Mouse (Mus musculus): Measurements from ENCODE around the gene Wnt7a. TPM values are rescaled to one million over a fixed set of nuclear protein-coding genes. Genes with fewer than 3 reads are reported as not detected.
A peak's percentile ranks its signal among the peaks of the same experiment; 100 is the strongest.

Gene Wnt7a
- not detected for polyA plus RNA-seq (2017; shearing (Covaris generic))

DNA sequence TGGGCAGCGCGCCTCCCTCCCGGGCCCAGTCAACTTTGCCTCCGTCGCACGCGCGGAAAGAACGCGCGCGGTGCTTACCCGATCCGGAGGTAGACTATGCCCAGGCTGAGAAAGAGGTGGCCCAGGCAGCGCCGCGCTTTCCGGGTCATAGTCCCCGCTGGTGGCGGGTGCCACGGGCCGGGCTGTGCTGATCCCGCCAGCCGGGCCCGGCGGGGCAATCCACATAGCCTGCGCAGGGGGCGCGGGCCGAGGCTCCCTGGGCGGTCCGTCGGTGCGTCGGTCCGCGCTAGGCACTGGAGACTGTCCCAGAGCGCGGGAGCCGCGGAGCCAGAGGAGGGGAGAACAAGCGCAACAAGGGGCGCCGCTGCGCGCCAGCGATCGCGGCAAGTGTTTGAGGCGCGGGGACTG is at the start of gene Wnt7a:
TSS of gene Wnt7a (minus strand) at position 403 of the 408 bp plus-strand sequence.
- ATAC-seq, result no peak

DNA sequence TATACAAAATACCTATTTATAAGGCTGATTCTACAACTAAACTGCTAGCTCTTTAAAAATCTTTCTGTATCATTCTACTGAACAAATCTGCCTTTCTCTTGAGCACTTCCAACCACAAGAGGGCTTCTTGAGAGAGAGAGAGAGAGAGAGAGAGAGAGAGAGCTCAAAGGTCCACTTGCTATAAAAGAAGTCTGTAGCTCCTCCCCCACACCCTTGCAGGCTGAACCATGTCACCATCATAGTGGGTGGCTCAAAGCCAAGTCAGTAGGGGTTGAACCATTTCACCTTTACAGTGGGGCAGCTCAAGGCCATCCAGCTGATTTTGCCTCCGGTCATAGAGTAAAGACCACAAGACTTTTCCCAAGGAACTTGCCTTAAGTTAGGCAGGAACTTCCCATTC is 48.3 kb upstream of the Wnt7a start:
- ATAC-seq, result no peak

DNA sequence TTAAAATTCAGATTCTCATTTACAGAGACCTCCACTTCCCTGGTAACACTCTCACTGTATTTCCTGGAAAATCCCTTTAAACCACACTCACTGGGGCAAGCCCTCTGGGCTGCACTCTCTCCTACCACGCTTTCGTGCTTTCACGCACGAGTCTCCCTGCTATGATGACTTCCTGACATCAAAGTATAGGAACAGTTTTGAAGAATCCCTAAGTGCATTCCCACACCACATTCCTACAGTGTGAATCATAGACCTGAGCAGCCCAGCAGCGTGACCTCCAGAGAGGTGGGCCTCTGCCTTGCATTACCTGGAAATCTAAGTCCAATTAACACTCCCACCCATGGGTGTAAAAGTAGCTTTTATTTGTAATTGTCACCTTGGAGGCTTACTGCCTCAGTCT is 43.4 kb upstream of the Wnt7a start:
- ATAC-seq, result no peak

DNA sequence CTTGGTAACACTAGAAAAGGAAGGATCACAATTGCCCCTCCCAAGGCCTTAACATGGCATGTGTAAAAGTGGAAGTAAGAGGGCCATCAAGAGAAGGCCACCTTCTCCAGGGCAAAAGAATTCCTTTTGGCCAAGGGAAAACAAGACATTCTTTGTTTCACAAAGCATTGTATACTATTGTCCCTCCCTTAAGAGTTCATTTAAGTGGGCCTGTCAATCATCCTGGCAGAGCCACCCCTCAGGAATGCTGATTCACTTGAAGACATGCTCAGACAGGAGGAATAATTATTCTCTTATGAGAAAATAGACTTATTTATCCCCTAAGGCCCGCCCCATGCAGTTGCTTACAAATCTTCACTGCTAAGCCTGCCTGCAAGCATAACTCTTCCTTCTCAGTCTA is 40.9 kb upstream of the Wnt7a start:
- no peak for ATAC-seq

DNA sequence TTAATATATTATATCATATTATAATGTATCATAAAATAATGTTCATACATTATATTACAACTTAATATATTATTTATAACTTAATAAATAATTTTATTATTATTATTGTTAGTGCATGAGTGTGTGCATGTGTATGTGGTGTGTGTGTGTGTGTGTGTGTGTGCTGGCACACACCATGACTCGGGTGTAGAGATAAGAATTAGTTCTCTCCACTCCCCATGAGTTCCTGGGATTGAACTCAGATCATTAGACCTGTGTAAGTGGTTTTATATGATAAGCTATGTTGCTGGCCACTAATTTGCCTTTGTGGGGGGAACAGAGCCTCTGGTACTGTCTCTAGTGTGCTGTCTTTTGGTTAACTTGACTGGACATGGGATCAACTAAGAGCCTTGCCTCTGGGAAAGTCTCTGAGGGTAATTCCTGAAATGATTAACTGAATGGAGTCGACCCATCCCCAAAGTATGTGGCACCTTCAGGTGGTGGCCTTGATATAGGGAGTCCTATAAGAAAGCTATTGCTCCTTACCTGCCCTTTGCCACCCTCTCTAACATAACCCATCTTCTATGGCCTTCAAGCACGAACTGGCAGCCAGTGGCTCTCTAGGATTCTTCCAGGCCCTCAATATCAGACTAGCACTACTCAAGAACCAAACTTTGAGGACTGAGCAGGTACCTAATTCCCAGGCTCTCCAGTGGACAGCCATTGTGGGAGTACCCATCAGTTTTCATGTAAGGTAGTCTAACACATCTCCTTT is 38.5 kb upstream of the Wnt7a start:
- no peak for ATAC-seq

DNA sequence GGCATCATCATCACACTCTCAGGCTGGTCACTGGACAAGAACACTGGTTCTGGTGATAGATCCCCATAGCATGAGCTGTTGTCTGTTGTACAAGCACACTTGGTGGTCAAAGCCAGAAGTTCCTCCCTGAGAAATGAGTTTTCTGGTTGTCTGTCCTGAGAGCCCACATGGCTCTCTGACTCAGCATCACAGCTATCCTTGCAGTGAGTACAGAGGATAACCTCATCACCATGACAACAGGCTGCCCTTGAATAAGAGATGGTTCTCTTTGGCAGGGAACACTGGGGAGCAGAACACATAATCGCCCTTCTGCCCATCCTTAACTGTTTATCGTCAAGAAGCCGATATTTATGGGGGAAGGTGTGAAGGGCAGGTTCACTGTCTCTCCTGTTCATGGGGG is 34.2 kb upstream of the Wnt7a start:
- no peak for ATAC-seq

DNA sequence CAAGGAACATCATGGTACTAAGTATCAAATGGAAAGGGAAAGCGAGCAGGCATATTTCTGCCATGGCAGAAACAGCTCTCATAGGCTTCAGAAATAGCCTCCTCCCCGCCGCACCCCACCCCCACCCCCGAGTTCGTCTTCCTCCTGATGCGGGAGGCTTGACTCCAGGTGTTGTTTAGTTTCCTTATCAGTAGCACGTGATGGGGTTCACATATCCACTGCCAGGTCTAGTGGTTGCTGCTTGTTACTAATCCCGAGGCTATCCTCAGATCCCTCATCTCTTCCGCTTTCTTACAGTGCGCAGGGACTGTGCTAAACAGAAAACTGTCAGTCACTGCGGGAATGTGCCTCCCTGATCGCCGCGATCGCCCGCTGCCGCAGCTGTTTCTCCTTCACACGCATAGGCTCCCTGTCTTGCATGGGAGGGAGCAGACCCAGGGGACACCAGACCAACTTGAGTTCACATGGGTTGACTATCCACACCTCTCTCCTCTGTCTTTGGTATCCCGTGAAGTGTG is 30.0 kb upstream of the Wnt7a start:
- ATAC-seq, result peak; percentile 49

DNA sequence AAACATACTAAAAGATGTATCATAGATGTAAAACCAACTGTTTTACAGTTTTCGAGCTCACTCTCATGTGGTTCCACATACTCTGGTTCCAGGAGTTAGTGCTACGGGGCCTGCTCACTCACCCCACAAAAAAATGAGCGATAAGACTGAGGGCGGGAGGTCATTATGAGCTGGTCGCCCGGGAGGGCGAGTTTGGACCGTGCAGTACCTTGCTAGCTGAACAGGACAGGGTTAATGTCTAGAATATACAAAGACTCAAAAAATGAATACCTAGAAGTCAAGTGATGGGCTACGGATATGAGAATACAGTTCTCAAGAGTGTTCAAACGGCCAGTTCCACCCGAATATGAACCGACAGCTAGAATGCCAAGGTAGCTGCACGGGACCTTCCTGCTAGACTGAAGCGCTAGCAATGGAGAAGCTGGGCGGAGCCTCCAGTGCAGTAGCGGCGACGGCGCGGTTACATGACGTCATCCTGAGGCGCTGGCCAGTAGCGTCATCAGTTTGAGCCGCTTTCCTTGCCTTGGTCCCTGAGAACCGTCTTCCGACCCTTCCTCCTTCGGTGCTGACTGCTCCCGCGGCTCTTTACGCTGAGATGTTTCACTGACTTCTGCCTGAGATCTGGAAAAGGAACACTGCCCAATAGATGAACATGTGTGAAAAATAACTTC is 29.4 kb upstream of the Wnt7a start:
- peak; percentile 93 for ATAC-seq

DNA sequence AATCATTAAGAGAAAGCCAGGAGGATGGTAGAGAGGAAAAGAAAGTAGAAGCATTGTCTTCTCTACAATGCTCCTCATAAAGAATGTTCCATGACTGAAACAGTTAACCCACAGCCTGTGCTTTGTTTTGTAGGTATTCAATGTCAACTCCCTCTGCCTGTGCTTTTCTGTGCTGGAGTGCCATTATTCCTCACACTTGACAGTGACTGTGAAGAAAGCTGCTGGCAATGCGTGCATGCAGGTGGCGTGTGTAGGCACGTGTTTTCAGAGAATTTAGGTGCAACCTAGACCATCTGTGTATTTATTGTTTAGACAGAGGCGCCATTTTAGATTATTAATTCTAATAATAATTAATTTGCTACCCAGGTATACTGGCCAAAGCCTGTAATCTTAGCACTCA is 13.0 kb upstream of the Wnt7a start:
- no peak for ATAC-seq

DNA sequence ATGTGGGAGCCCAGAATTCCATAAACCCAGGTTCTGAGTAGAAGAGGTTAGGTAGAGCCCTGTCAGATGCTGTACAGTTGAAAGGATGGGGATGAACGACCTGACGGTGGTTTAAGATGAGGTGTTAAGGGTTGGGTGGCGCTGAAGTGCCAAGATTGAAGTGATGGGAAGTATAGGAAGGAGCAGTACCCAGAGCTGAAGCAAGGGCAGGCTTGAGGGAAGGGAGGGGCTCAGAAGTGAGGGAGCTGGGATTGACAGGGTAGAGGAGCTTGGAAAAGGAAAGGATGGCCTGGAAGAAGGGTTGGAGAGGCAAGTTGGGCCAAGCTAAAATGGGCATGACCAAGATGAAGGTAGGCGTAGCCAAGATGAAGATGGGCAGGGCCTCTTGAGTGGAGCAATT is 10.5 kb upstream of the Wnt7a start:
- no peak for ATAC-seq

DNA sequence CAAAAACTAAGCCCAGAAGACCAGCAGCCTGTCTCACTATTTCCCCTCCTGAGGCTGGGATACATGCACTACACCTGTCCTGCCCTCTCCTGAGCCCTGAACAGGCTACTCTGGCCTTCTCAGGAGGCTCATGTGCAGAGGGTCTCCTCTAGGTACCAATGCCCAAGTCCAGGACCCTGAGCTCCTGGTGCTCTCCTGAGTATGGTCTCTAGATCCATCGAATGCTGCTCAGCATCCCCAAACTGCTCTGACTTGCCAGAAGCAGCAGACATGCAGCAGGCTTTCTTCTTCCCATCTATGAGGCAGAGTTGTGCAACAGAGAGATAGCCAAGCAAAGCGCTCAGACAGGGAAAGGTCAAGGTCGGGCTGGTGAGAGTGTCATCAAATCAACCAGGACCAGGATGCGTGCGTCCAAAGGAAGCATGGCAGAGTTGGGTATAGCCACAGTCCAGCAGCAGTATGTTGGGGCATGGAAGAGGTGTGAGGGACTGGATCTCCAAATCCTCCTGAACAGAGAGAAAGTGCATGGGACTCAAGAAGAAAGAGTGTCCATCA is 6.2 kb upstream of the Wnt7a start:
- ATAC-seq, result no peak

DNA sequence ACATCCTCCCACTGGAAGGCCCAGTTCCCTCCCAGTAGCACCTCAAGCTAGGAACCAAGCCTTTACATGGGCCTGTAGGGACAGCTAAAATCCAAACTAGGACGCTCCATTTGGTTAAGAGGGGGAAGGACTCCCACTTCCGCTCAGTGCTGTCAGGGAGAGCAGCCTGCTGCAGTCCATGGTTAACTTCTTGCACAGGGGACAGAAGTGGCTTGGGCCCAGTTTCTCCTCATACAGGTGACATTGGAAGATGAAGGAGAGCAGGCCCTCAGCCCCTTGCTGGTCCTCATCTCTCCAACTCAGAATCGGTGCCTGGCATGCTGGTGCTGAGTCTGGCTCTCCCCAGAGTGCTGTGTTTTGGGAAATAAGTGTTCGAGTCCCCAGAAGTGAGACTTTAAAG is 5.0 kb upstream of the Wnt7a start:
- ATAC-seq, result no peak

DNA sequence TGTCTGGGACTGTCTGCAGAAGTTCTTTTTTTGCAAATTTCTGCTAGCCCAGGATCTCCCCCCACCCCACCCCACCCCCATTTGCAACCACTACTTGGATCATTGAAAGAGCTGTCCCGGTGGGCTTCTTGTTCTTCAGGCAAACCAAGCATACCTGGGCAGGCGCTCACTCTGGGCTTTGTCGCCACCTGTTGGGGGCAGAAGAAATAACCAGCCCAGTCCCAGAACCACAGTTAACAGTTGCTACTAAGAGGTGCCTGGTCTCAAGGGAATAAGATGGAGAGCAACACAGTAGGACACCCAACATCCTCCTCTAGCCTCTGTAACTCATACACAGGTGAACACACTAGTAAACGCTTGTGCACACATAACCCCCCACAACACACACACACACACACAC is 3.7 kb upstream of the Wnt7a start:
- no peak for ATAC-seq

DNA sequence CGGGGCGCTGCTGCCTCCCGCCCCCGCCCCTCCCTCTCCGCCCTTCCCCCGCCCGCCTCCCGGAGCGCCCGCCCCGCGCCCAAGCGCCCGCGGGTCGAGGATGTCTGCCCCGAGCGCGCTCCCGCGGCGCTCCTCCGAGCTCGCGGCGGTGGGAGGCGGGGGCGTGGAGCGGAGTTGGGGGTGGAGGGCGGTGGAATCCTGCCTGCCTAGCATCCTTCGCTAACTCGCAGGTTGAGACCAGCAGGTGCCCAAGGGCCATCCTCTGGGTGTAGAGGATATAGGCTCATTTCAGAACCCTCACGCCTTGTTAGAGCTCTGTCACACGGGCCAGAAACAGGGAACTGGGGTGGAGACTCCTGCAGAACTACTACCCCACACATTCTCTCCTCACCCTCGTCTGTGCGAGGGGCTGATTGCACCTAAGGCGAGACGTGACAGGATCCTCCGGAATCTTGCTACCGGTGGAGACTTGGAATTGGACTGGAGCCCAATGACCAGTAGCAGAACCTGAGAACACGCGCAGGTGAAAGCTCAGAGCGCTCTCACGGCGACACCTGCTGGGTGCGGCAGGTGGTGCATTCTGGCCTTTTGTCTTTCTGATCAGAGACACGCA is 312 bp upstream of the Wnt7a start:
- ATAC-seq, result peak; percentile 25

DNA sequence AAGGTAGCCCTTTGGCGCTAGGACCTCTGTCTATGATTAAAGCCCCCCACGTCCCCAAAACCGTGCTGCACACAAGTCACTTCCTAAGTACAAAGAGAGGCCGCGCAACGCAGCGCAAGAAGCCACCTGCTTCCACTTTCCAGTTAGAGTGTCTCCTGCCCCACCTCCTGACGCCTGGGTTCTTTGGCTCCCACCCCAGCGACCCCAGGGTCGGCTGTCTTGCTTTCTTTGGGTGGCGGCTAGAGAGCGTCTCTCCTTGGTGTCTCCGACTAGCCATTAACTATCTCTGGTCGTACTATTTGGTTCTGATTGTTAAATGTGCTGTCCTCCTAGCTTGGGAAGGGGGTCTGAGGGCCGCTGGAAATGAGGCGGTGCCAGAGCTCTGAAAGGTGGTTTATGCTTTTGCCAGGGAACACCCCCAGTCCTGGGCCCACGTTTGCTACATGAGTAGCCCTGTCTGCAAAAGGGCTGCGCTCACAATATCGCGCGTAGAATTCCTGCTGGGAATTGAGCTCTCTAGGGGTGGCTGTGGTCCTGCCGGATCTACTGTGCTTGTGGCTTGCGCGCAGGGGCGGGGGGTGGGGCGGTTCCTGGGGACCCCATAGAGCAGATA is 889 bp downstream of the Wnt7a start:
- no peak for ATAC-seq

DNA sequence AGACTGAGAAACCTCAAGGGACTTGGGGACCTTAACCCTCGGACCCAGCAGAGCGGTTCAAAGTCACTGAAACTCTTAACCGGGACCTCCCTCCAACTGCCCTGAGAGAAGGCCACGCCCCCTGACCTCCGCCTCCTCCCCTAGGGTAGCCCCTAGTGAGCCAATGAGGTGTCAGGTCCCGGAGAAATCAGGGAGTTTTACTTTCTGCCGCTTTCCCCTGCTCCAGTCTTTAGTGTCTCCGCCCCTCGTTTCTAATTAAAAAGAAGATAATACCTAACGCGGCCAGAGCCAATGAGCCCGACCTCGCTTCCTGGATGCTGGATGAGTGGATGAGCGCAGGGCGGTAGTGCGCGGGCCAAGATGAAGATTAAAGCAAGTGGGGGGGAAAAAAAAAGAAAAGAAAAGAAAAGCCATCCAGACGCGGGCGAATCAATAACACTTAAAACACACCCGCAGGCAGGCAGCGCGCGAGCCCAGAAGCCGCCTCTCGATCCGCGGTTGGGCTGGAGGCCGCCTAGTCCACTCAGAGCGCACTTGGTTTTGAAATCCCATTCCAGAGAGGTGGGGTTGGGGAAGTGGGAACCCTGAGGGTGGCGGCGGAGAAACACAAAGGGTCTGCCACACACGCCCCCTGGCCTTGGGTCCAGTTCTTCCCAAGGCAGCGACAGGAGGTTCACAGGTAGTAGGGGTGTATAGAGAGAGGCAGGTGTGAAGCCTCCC is 1.6 kb downstream of the Wnt7a start:
- no peak for ATAC-seq

DNA sequence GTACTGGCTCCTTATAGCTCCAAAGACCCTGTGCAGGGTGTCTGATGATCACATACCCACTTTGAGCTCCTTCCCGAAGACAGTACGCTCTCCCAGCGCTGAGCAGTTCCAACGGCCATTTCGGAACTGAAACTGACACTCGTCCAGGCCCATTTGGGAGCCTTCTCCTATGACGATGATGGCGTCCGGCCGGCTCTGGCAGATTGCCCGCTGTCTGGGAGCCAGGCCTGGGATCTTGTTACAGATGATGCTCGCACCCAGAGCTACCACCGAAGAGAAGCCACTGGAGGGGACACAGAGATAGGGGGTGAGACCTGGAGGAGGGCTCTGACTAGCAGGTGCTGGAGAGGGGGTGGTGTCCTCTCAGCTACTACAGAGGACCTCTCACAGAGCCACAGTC is 2.5 kb downstream of the Wnt7a start:
- ATAC-seq, result no peak

DNA sequence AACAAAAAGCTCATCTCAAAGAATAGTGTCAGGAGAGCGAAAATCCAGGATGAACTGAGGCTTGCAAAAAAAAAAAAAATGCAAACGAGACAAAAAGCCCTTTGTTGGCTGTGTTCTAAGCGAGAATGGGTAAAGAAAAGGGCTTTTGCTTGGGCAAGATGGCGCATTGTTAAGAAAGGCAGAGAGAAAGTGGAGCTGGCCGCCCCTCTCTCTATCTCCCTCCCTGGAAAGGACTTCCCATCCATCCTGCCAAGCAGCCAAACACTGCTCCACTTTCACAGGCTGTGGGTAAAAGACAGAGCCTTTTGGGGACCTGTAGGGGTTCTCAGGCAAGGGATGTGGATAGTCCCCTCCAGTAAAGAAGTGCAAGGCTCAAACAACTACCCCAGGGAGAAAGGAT is 9.6 kb downstream of the Wnt7a start:
- ATAC-seq, result no peak

DNA sequence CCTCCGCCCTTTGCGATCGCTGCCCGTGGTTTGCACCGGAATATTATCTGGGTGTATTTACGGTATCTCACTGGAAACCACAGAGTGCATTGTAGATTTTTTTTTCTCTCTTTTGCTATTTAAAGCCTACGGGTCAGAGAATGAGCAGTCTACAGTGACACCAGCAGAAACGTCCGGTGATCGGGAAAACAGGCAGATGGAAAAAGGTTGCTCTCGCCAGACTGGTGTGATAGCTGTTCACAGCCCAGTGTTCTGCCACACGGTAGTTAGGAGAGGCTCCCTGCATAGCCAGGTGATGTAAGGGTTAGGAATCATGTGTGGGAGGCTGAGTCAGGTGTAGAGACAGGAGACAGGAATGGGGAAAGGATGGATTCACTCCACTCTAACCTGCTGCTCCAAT is 10.6 kb downstream of the Wnt7a start:
- no peak for ATAC-seq

DNA sequence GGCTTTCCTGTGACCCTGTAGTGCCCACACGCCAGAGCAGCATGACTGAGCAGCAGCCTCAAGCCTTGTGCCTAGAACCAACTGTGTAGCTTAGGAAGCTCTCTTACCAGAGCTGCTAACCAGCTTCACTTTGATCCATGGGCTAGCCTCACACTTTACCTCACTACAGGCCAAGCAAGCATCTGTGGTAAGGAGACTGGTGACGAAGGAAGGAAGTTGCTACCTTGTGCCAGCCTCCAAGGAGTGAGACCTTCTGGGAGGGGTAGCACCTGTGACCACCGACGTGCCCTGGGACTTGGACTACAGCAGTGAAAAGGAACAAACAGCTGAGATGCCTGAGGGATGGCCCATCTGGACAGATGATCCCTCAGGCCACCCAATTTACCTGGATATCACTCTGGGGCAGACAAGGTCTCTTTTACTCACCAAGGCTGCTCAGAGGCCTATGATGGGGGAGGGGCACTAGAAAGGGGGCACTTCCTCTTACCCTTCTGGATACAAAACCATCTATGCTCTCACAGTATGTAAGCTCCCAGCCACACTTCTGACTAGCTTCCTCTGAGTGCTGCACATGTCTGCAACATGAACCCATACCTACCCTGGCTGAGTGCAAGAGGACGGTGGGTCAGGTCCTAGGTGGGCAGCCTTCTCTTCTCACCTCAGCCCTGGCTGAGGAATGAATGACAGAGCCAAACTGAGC is 18.5 kb downstream of the Wnt7a start:
- ATAC-seq, result no peak

DNA sequence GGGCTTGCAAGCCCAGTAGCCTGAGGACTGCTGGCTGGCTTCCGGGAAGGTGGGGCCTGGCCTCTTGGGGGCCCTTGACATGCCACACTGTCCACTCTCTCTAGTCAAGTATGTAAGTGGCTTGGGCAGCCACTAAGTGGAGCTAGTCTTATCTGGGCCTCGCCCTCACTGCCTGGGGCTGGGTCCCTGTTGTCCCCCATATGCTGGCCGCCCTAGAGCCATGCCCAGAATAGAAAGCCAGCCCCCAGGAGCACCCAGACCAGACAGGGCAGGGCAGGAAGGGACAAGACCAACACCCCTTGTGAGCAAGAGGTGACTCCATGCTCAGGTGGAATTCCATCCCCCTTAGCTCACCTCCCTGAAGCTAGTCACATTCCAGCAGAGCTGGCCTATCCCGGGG is 22.0 kb downstream of the Wnt7a start:
- no peak for ATAC-seq

DNA sequence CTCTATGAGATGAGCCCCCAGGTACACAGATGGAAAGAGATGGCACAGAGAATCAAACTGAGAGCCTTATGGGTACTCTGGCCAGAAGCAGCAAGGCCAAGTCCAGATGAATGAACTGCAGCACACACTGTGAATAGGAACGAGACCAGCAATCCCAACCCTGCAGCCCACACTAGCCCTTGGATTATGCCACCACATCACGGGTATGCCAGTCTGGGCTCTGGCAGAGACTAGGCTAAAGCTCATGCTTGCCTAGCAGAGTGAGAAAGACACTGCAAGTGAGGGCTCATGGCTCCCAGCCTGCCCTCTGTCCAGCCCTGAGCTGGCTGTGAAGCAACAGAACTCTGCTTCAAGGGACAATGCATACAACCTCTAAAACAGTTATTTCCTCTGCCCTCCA is 26.7 kb downstream of the Wnt7a start:
- no peak for ATAC-seq
